Mouse (Mus musculus) forebrain, embryonic 10.5 days (tissue): ENCODE measurements around the gene Itpr1. TPM values are rescaled to one million over a fixed set of nuclear protein-coding genes. Genes with fewer than 3 reads are reported as not detected.

Experiments
- DNase-seq: peaks from one replicate; pipeline ENCODE4 v3.0.0-alpha.2; 2017; ENCODE audit warnings: low spot score; ENCODE audit errors: extremely low spot score
- H3K27ac ChIP-seq: fragments of 300-500 bp; sonication (generic); 2 replicates; pipeline ENCODE4 v1.5.1; 2016; ENCODE audit warnings: mild to moderate bottlenecking
- H3K27me3 ChIP-seq: fragments of 300-500 bp; sonication (generic); 2 replicates; pipeline ENCODE4 v1.6.1; 2016; ENCODE audit warnings: mild to moderate bottlenecking; ENCODE audit not compliant: poor library complexity, severe bottlenecking
- H3K36me3 ChIP-seq: fragments of 300-500 bp; sonication (generic); replicated peaks from 2 replicates; pipeline ENCODE4 v1.6.1; 2016; ENCODE audit warnings: mild to moderate bottlenecking, moderate library complexity
- H3K4me1 ChIP-seq: fragments of 300-500 bp; sonication (generic); 2 replicates; pipeline ENCODE4 v1.6.1; 2016
- H3K4me3 ChIP-seq: fragments of 300-500 bp; sonication (generic); 2 replicates; pipeline ENCODE4 v1.5.1; 2016; ENCODE audit warnings: mild to moderate bottlenecking, moderate library complexity
- H3K9me3 ChIP-seq: fragments of 300-500 bp; sonication (generic); 2 replicates; pipeline ENCODE4 v1.6.1; 2016; ENCODE audit warnings: mild to moderate bottlenecking, moderate library complexity
- WGBS: fragments of 180-500 bp; shearing (Covaris S2); methylation state at CpG from one replicate; pipeline ENCODE4 v1.1.7; 2016; 5-methylcytosine and 5-hydroxymethylcytosine counted together
- polyA plus RNA-seq: library from polyadenylated mRNA; unstranded; fragments of >200 nt; fragmentation: Nextera tagmentation; extraction: Ambion mirVana; gene quantifications from 2 replicates; pipeline ENCODE4 v1.2.1, GENCODE M21; 2016

The Itpr1 gene
- polyA plus RNA-seq, 1 experiment from 2014 or later: 11.6 TPM

DNA sequence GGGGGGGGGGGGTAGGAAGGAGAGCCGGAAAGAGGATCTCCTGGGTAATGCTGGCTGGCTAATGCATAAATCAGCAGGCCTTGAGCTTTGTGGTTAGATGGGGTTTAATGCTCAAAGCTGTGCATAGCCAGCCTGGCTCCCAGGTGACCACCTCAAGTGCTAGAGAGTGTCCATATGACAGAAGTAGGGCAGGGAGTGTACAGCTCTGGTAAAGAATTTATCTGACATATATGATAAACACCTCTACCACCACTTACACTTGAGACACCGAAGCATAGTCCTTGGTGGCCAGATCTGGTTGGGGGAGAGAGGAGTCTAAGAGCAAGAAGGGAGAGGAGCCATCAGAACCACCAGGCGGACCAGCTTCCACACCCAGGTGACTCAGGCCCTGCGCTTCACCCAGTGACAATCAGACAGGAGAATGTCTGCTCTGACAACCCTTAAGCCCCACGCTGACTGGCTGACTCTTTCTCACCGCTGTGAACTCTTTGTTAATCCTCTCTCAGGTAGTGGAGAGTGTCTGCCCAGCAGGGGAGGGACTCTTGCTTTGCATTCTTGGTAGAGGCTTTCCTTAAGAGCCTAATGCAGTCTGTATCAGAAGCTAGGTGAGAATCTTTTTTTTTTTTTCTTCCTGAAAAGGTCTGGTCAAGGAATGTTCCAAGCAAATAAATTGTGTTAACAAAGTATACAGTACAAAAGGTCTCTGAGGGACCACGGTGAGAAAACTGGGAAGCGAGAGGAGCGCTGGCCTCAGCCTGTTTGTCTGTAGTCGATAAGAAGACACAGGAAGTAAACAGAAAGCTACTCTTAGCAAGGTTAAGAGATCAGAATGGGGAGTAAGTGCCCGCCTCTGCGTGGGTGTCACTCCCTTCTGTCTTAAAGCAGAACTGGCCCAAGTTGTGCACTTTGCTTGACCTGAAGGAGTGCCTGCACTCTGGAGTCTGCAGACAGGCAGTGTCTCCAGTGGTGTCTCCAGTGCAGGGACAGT is 318.7 kb downstream of the Itpr1 start:
- no peaks in the 10 kb centered on the region for H3K9me3 ChIP-seq
- H3K4me3 ChIP-seq: no peak overlapping the region
- WGBS: 28% methylated on average over 12 of the region's 12 CpGs
- H3K4me1 ChIP-seq: peaks cover 24% of the 10 kb centered on the region
- DNase-seq: no peak
- H3K36me3 ChIP-seq: 0 out of 2 replicates have a peak, but pooled peaks cover 2% of the 10 kb centered on the region
- H3K27ac ChIP-seq: peak overlapping the region; percentile 65
- no peaks in the 10 kb centered on the region for H3K27me3 ChIP-seq

DNA sequence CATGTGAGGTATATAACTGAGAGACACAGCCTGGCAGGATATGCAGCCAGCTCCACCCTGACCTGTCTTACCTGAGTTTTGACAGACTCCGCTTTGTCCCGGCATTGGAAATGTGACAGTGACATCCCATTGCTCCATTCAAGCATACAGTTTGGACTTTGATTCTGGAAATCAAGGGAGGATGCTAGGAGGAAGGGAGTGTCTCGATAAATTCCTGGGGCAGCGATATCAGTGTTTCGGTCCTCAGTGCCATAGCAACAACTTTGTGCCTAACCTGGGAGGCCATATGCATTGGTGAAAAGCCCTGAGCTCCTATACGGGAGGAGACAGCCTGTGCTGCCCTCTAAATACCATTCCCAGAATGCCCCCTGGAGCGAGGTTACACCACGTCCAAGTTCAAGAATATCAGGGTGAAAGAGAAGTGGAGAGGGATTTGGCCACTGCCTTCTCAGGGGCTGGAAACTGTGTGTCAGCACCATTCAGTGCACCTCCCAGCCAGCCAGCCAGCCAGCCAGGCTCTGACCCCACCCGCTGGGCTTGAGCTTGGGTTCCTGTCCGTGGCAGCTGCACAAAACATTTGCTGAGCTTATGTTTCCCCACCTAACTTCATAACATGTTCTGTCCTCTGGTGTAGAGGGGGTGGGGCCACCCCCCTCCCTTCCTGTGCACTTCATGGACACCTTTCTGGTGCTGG is 319.7 kb downstream of the Itpr1 start:
- H3K4me1 ChIP-seq: peaks cover 24% of the 10 kb centered on the region
- H3K27ac ChIP-seq: no peak overlapping the region
- H3K27me3 ChIP-seq: no peaks in the 10 kb centered on the region
- H3K36me3 ChIP-seq: 0 out of 2 replicates have a peak, but pooled peaks cover 5% of the 10 kb centered on the region
- DNase-seq: no peak
- WGBS: 85% methylated on average over 10 of the region's 10 CpGs
- no peak overlapping the region for H3K4me3 ChIP-seq
- no peaks in the 10 kb centered on the region for H3K9me3 ChIP-seq

- 88% methylated on average over 5 of the region's 5 CpGs for WGBS
- Histone ChIP-seq H3K9me3 (no peaks in the 10 kb centered on the region), H3K27ac (no peak overlapping the region), H3K4me3 (no peak overlapping the region), H3K36me3 (0 out of 2 replicates have a peak, but pooled peaks cover 5% of the 10 kb centered on the region), H3K4me1 (peaks cover 24% of the 10 kb centered on the region), H3K27me3 (no peaks in the 10 kb centered on the region)
- no peak for DNase-seq
Measured at GRCm38 (mm10) chr6:108534139-108534538, 321.2 kb downstream of the Itpr1 start.

DNA sequence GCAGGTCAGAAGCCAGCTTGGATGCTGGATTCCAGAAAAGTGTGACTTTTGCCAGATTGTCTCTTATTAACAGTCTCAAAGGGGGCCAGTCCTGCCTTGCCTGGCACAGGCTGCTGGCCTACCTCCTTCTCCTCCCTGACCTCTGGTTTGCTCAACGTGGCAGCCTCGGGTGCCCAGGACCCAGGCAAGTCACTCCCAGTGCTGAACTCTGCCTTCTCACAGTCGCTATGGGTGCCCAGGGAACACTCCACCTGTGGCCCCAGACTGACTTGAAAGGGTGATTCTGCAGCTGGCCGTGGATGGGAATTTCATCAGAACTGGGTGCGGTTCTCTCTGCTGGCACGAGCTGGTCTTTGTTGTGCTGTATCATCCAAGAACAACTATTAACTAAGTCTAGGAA is 321.7 kb downstream of the Itpr1 start:
- no peak overlapping the region for H3K4me3 ChIP-seq
- no peaks in the 10 kb centered on the region for H3K27me3 ChIP-seq
- no peak overlapping the region for H3K27ac ChIP-seq
- no peaks in the 10 kb centered on the region for H3K9me3 ChIP-seq
- no peak for DNase-seq
- 0 out of 2 replicates have a peak, but pooled peaks cover 5% of the 10 kb centered on the region for H3K36me3 ChIP-seq
- 86% methylated on average over 6 of the region's 6 CpGs for WGBS
- H3K4me1 ChIP-seq: peaks cover 24% of the 10 kb centered on the region

DNA sequence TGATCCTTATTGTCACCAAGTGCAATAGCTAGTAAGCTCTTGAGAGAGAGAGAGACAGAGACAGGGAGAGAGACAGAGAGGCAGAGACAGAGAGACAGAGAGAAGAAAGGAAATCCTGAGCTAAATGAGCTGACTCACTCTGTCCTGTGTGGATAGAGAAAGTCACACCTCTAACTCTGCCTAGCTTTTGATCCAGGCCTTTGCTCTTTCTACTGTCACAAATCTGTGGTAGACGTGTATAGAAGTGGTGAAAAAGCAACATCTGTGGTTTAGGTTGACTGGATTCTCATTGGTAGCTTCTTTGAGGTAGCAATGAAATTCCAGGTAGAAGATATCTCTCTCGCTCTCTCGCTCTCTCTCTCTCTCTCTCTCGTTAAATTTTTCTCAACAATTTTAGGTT is 322.4 kb downstream of the Itpr1 start:
- DNase-seq: no peak
- Histone ChIP-seq H3K4me1 (peaks cover 23% of the 10 kb centered on the region), H3K36me3 (0 out of 2 replicates have a peak, but pooled peaks cover 5% of the 10 kb centered on the region), H3K9me3 (no peaks in the 10 kb centered on the region), H3K27me3 (no peaks in the 10 kb centered on the region), H3K4me3 (no peak overlapping the region), H3K27ac (no peak overlapping the region)
- 89% methylated on average over 4 of the region's 4 CpGs for WGBS

- Histone ChIP-seq H3K27me3 (no peaks in the 10 kb centered on the region), H3K36me3 (peaks cover 5% of the 10 kb centered on the region; the same call in 1 of the 2 replicates), H3K4me1 (peaks cover 9% of the 10 kb centered on the region), H3K4me3 (no peak overlapping the region), H3K27ac (no peak overlapping the region), H3K9me3 (no peaks in the 10 kb centered on the region)
- 90% methylated on average over 8 of the region's 8 CpGs for WGBS
- DNase-seq: no peak
Measured at GRCm38 (mm10) chr6:108536546-108537317, 323.8 kb downstream of the Itpr1 start.

GRCm38 (mm10) chr6:108538406-108538805 is 325.5 kb downstream of the Itpr1 start:
- peaks cover 12% of the 10 kb centered on the region; the same call in 1 of the 2 replicates for H3K36me3 ChIP-seq
- no peak overlapping the region for H3K27ac ChIP-seq
- no peak for DNase-seq
- H3K27me3 ChIP-seq: no peaks in the 10 kb centered on the region
- 87% methylated on average over 4 of the region's 4 CpGs for WGBS
- no peak overlapping the region for H3K4me3 ChIP-seq
- no peaks in the 10 kb centered on the region for H3K9me3 ChIP-seq
- H3K4me1 ChIP-seq: no peaks in the 10 kb centered on the region

GRCm38 (mm10) chr6:108540441-108540840 is 327.5 kb downstream of the Itpr1 start:
- H3K27me3 ChIP-seq: no peaks in the 10 kb centered on the region
- WGBS: 92% methylated on average over 6 of the region's 6 CpGs

GRCm38 (mm10) chr6:108544917-108545316 is 332.0 kb downstream of the Itpr1 start:
- DNase-seq: no peak

More at GRCm38 (mm10) chr6:108540441-108540840, 327.5 kb downstream of the Itpr1 start:
- Histone ChIP-seq H3K4me1 (0 out of 2 replicates have a peak, but pooled peaks cover 3% of the 10 kb centered on the region), H3K9me3 (no peaks in the 10 kb centered on the region), H3K4me3 (no peak overlapping the region), H3K36me3 (peaks cover 12% of the 10 kb centered on the region; the same call in 1 of the 2 replicates), H3K27ac (no peak overlapping the region)
- no peak for DNase-seq

GRCm38 (mm10) chr6:108545464-108545863 is 332.6 kb downstream of the Itpr1 start:
- Histone ChIP-seq H3K4me1 (0 out of 2 replicates have a peak, but pooled peaks cover 3% of the 10 kb centered on the region), H3K36me3 (peaks cover 7% of the 10 kb centered on the region; the same call in 1 of the 2 replicates), H3K4me3 (no peak overlapping the region), H3K9me3 (no peaks in the 10 kb centered on the region), H3K27me3 (no peaks in the 10 kb centered on the region), H3K27ac (no peak overlapping the region)
- no peak for DNase-seq
- WGBS: 80% methylated on average over 5 of the region's 5 CpGs

More at GRCm38 (mm10) chr6:108544917-108545316, 332.0 kb downstream of the Itpr1 start:
- H3K27ac ChIP-seq: no peak overlapping the region
- H3K9me3 ChIP-seq: no peaks in the 10 kb centered on the region
- H3K27me3 ChIP-seq: no peaks in the 10 kb centered on the region
- peaks cover 7% of the 10 kb centered on the region; the same call in 1 of the 2 replicates for H3K36me3 ChIP-seq
- H3K4me3 ChIP-seq: no peak overlapping the region
- 86% methylated on average over 7 of the region's 7 CpGs for WGBS
- 0 out of 2 replicates have a peak, but pooled peaks cover 3% of the 10 kb centered on the region for H3K4me1 ChIP-seq

- WGBS: 93% methylated on average over 3 of the region's 3 CpGs
- no peaks in the 10 kb centered on the region for H3K9me3 ChIP-seq
Measured at GRCm38 (mm10) chr6:108548413-108548812, 335.5 kb downstream of the Itpr1 start.

DNA sequence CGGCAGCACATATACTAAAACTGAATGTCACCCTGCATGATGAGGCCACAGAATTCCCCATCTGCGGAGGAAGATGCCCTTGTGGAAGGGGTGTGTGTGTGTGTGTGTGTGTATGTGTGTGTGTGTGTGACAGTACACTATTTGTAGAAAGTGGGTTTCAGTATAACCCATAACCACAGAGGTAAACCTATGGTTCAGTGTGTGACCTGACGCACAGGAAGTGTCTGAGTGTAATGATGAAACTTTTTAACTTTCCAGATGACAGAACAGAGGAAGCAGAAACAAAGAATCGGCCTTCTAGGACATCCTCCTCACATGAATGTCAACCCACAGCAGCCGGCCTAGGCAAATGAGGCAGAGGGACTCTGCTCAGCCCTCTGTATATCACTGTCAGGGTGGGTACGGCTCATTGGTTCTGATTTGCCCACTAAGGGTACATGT is 336.6 kb downstream of the Itpr1 start:
- no peak overlapping the region for H3K4me3 ChIP-seq
- H3K4me1 ChIP-seq: no peaks in the 10 kb centered on the region
- H3K9me3 ChIP-seq: no peaks in the 10 kb centered on the region
- 87% methylated on average over 6 of the region's 6 CpGs for WGBS
- H3K27ac ChIP-seq: no peak overlapping the region
- DNase-seq: no peak
- no peaks in the 10 kb centered on the region for H3K27me3 ChIP-seq
- H3K36me3 ChIP-seq: peaks cover 6% of the 10 kb centered on the region

More at GRCm38 (mm10) chr6:108548413-108548812, 335.5 kb downstream of the Itpr1 start:
- H3K4me3 ChIP-seq: no peak overlapping the region
- DNase-seq: no peak
- H3K27me3 ChIP-seq: no peaks in the 10 kb centered on the region
- H3K27ac ChIP-seq: no peak overlapping the region
- peaks cover 6% of the 10 kb centered on the region for H3K36me3 ChIP-seq
- 0 out of 2 replicates have a peak, but pooled peaks cover 3% of the 10 kb centered on the region for H3K4me1 ChIP-seq
